Mouse (Mus musculus) hindbrain, embryonic 11.5 days (tissue): Measurements from ENCODE around the gene Gm7247. TPM values are rescaled to one million over a fixed set of nuclear protein-coding genes. Genes with fewer than 3 reads are reported as not detected.
"Not testable (repeated sequence)": the region's sequence is repeated elsewhere in the genome, so short reads cannot be mapped to it uniquely, and the experiment has no call there.

Experiments
- ATAC-seq: fragments of 200-750 bp; cut with Nextera tagmentation; 2 replicates; pipeline ENCODE4 v1.8.0; 2017; ENCODE audit warnings: mild to moderate bottlenecking, moderate TSS enrichment, moderate library complexity; ENCODE audit not compliant: low FRiP score
- DNase-seq: peaks from one replicate; pipeline ENCODE4 v3.0.0-alpha.2; 2015; ENCODE audit warnings: low spot score
- H3K27ac ChIP-seq: fragments of 300-500 bp; sonication (generic); 2 replicates; pipeline ENCODE4 v1.5.1; 2014; ENCODE audit warnings: mild to moderate bottlenecking, low read depth, low read length
- H3K27me3 ChIP-seq: fragments of 300-500 bp; sonication (generic); 2 replicates; pipeline ENCODE4 v1.6.1; 2014; ENCODE audit warnings: mild to moderate bottlenecking, low read length, moderate library complexity, mixed read lengths; ENCODE audit not compliant: control insufficient read depth, insufficient read depth
- H3K36me3 ChIP-seq: fragments of 300-500 bp; sonication (generic); 2 replicates; pipeline ENCODE4 v1.6.1; 2014; ENCODE audit warnings: mild to moderate bottlenecking, low read length, moderate library complexity, mixed read lengths; ENCODE audit not compliant: control insufficient read depth, insufficient read depth
- H3K4me1 ChIP-seq: fragments of 300-500 bp; sonication (generic); replicated peaks from 2 replicates; pipeline ENCODE4 v1.6.1; 2014; ENCODE audit warnings: low read length, mixed read lengths; ENCODE audit not compliant: control insufficient read depth, insufficient read depth
- H3K4me2 ChIP-seq: fragments of 300-500 bp; sonication (generic); replicated peaks from 2 replicates; pipeline ENCODE4 v1.6.1; 2014; ENCODE audit warnings: mild to moderate bottlenecking, low read depth, low read length
- H3K4me3 ChIP-seq: fragments of 300-500 bp; sonication (generic); 2 replicates; pipeline ENCODE4 v1.5.1; 2014; ENCODE audit warnings: low read depth, low read length
- H3K9ac ChIP-seq: fragments of 300-500 bp; sonication (generic); 2 replicates; pipeline ENCODE4 v1.6.1; 2014; ENCODE audit warnings: low read depth, low read length
- H3K9me3 ChIP-seq: fragments of 300-500 bp; sonication (generic); 2 replicates; pipeline ENCODE4 v1.6.1; 2016; ENCODE audit warnings: low read length; ENCODE audit not compliant: control insufficient read depth
- WGBS: fragments of 180-500 bp; shearing (Covaris S2); extraction: QIAGEN DNeasy Blood & Tissue Kit; methylation state at CpG from one replicate; pipeline ENCODE4 v1.1.7; 2014; 5-methylcytosine and 5-hydroxymethylcytosine counted together
- polyA plus RNA-seq: library from polyadenylated mRNA; unstranded; fragments of >200 nt; fragmentation: Nextera tagmentation; extraction: Ambion mirVana; gene quantifications from 2 replicates; pipeline ENCODE4 v1.2.1, GENCODE M21; 2014

Gm7247 gene
- polyA plus RNA-seq, 1 experiment from 2014 or later: not detected

- no peaks in the 10 kb centered on the region for H3K36me3 ChIP-seq
- no peak overlapping the region for H3K27ac ChIP-seq
- ATAC-seq: no peak
- no peak for DNase-seq
- H3K9ac ChIP-seq: no peak overlapping the region
- 96% methylated on average over 8 of the region's 8 CpGs for WGBS
- no peaks in the 10 kb centered on the region for H3K9me3 ChIP-seq
- no peaks in the 10 kb centered on the region for H3K4me1 ChIP-seq
- H3K4me3 ChIP-seq: no peak overlapping the region
- no peaks in the 10 kb centered on the region for H3K27me3 ChIP-seq
- no peak overlapping the region for H3K4me2 ChIP-seq
These were observed 145.9 kb downstream of the Gm7247 start for GRCm38 (mm10) chr14:51507416-51507815.

GRCm38 (mm10) chr14:51552490-51552889 is 190.9 kb downstream of the Gm7247 start, which contains the start of gene Gm5622:
TSS of gene Gm5622 (plus strand) at chr14:51552790.
- Histone ChIP-seq H3K4me3 (no peak within 1 kb of the TSS), H3K4me2 (no peak within 1 kb of the TSS), H3K4me1 (no peaks in the 10 kb centered on the region), H3K36me3 (no peaks in the 10 kb centered on the region), H3K9me3 (no peaks in the 10 kb centered on the region), H3K9ac (no peak within 1 kb of the TSS), H3K27me3 (no peaks in the 10 kb centered on the region), H3K27ac (no peak within 1 kb of the TSS)
- DNase-seq (no peak), ATAC-seq (no peak)
- WGBS: 90% methylated on average over 4 of the region's 4 CpGs

GRCm38 (mm10) chr14:51573963-51574362 is 212.4 kb downstream of the Gm7247 start, which contains the start of gene Gm17175:
TSS of gene Gm17175 (minus strand) at chr14:51574063.
- not testable (repeated sequence) for H3K9me3 ChIP-seq, H3K27ac ChIP-seq, H3K36me3 ChIP-seq, ATAC-seq, DNase-seq, H3K9ac ChIP-seq, H3K4me3 ChIP-seq, H3K4me2 ChIP-seq, H3K4me1 ChIP-seq, H3K27me3 ChIP-seq
- 96% methylated on average over 2 of the region's 2 CpGs for WGBS

- WGBS: 90% methylated on average over 4 of the region's 4 CpGs
These were observed 230.5 kb downstream of the Gm7247 start, which contains the start of gene Gm17174 for GRCm38 (mm10) chr14:51592039-51592438. TSS of gene Gm17174 (minus strand) at chr14:51592139.

GRCm38 (mm10) chr14:51611210-51611609 is 249.7 kb downstream of the Gm7247 start, which contains the start of gene Gm17078:
TSS of gene Gm17078 (minus strand) at chr14:51611310.
- H3K4me3 ChIP-seq: no peak within 1 kb of the TSS
- H3K4me2 ChIP-seq: no peak within 1 kb of the TSS
- H3K27me3 ChIP-seq: no peaks in the 10 kb centered on the region
- H3K9ac ChIP-seq: no peak within 1 kb of the TSS
- no peaks in the 10 kb centered on the region for H3K36me3 ChIP-seq
- ATAC-seq (no peak), DNase-seq (no peak)
- H3K27ac ChIP-seq: no peak within 1 kb of the TSS
- H3K9me3 ChIP-seq: no peaks in the 10 kb centered on the region
- 86% methylated on average over 1 of the region's 1 CpGs for WGBS
- no peaks in the 10 kb centered on the region for H3K4me1 ChIP-seq

More at GRCm38 (mm10) chr14:51592039-51592438, 230.5 kb downstream of the Gm7247 start, which contains the start of gene Gm17174:
- H3K4me1 ChIP-seq, H3K4me2 ChIP-seq, ATAC-seq, H3K9ac ChIP-seq, H3K36me3 ChIP-seq, H3K27me3 ChIP-seq, H3K9me3 ChIP-seq, H3K4me3 ChIP-seq, H3K27ac ChIP-seq, DNase-seq: not testable (repeated sequence)

Other genes with a start within 250 kb of the Gm7247 start
- gene Eddm3b, start 247.3 kb upstream of the Gm7247 start, polyA plus RNA-seq: 0.15 and 0.24 TPM in 2 replicates
- 0.24 TPM in 1 of 2 replicates, not detected in the other for gene Rnase6, start 237.8 kb upstream of the Gm7247 start, polyA plus RNA-seq
- 0.20 TPM in 1 of 2 replicates, not detected in the other for gene Rnase1, start 215.0 kb upstream of the Gm7247 start, polyA plus RNA-seq
- not detected in 2 replicates for gene Rnase2b, start 199.5 kb upstream of the Gm7247 start, polyA plus RNA-seq
- not detected in 2 replicates for gene Ang2, start 162.6 kb upstream of the Gm7247 start, polyA plus RNA-seq
- not detected in 2 replicates for gene Ear14, start 158.4 kb upstream of the Gm7247 start, polyA plus RNA-seq
- gene Rnase2a, start 105.6 kb upstream of the Gm7247 start, polyA plus RNA-seq: not detected in 2 replicates
- gene Vmn2r88, start 49.1 kb downstream of the Gm7247 start, polyA plus RNA-seq: not detected in 2 replicates
- gene Vmn2r89, start 90.1 kb downstream of the Gm7247 start, polyA plus RNA-seq: not detected in 2 replicates
- 0.13 TPM in 1 of 2 replicates, not detected in the other for gene Gm5622, start 191.0 kb downstream of the Gm7247 start, polyA plus RNA-seq
- gene Gm17175, start 212.3 kb downstream of the Gm7247 start, polyA plus RNA-seq: not detected in 2 replicates
- not detected in 2 replicates for gene Gm17174, start 230.4 kb downstream of the Gm7247 start, polyA plus RNA-seq
- gene Gm17078, start 249.6 kb downstream of the Gm7247 start, polyA plus RNA-seq: not detected in 2 replicates